Mouse (Mus musculus) right cerebral cortex, postnatal 10 days (tissue): ENCODE measurements around the gene Olfr1391.
"Not testable (repeated sequence)": the region's sequence is repeated elsewhere in the genome, so short reads cannot be mapped to it uniquely, and the experiment has no call there.

ENCODE experiments used
- DNase-seq, 2 experiments: peaks; one replicate each; pipeline ENCODE4 v3.0.0; 2021; ENCODE audit warnings: low spot score in 2 of 2

Olfr1391 gene

DNA sequence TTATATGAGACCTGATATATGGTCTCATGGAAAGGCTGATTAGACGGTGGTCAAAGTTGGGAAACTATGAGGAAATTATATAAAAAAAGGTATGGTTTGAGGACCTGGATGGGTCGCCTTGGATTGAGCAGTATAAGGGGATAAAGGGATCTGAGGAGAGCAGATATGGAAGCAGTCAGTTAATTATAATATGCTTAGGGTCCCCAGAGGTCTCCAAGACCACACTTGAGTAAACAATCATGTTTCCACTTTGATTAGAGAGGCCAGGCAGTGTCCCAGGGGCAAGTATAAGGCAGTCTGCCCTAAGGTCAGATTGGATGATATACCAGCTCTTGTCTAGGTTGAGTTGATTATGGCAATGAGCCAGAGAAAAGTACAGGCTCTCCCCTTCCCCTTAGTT is at the start of gene Olfr1391:
Gene Olfr1391 (plus strand): TSS at position 301 of the 400 bp plus-strand sequence.
- DNase-seq = no peak

DNA sequence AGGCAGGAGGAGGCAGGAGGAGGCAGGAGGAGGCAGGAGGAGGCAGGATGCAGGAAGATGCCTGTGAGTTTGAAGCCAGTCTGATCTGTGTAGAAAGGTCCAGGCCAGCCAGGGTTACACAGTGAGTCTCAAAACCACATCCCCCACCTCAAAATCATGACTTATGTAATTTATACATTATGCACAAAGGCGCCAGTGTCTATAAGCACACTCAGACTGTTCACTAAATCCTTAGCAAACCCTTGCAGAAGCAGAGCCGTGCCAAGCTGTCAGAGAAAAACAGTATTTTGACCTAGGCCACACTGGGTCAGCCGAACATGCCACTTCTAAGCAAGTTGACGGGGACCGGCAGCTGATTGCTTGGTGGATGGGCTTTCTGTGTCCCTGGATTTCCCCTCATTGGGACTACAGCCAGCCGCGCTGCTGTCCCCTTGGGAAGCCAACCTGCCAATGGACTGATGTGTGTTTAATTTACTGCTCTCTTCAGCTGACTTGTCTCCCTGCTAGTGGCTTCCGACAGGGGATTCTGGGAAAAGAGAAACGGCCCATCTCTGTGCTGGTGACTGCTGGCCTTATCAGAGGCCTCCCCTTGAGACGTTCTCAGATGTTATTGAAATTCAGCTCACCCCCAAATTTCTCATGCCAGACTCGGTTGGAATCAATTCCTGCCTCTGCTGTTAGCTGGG is 48.6 kb upstream of the Olfr1391 start:
- DNase-seq = no peak

DNA sequence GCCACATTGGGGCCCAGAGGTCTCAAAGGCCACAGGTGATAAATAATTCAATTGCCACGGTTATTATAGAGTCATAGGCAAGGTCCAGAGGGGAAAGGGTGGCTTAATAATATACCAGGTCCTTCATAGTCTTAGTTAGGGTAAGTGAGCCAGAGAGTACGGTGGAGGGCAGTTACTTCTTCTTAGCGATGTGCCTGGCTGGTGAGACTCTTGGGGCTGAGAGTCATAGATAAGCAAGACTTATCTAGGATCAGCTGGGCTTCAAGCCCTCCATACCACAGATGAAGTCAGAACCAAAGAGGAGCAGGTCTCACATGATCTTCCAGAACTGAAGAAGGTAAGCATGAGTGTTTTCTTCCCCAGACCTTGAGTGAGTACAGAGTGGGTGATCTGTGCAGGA is 44.3 kb upstream of the Olfr1391 start, which contains the start of gene Olfr1393:
Gene Olfr1393 (plus strand): TSS at position 83 of the 400 bp plus-strand sequence.
- DNase-seq = no peak

DNA sequence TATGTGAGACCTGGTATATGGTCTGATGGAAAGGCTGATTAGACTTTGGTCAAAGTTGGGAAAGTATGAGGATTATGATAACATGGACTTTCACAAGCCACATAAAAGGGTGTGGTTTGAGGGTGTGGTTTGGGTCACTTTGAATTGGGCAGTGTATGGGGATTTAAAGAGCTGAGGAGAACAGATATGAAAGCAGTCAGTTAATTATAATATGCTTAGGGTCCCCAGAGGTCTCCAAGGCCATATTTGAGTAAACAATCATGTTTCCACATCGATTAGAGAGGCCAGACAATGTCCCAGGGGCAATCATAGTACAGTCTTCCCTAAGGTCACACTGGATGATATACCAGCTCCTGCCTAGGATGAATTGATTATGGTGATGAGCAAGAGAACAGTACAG is 37.6 kb upstream of the Olfr1391 start, which contains the start of gene Olfr1392:
Gene Olfr1392 (plus strand): TSS at position 301 of the 400 bp plus-strand sequence.
- not testable (repeated sequence) for DNase-seq

DNA sequence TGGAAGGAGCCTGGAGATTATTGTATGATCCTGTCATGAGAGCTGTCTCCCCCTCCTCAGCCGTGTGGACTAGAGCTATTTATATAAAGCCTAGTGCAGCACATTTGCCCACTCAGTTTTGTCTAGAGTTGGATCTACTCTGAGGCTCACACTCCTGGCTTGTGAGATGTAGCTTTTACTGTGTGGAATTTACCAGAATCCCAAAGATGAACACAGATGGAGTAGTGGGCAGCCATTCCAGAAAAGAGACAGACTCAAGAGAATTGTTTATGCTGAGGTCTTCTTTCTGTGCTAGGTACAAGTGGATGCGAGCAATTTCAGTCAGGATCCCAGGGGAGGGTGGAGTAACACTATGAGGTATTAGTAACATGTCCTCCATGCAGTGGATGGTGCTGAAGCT is 35.3 kb upstream of the Olfr1391 start:
- DNase-seq = peak in 1 of 2 experiments; percentile 40

DNA sequence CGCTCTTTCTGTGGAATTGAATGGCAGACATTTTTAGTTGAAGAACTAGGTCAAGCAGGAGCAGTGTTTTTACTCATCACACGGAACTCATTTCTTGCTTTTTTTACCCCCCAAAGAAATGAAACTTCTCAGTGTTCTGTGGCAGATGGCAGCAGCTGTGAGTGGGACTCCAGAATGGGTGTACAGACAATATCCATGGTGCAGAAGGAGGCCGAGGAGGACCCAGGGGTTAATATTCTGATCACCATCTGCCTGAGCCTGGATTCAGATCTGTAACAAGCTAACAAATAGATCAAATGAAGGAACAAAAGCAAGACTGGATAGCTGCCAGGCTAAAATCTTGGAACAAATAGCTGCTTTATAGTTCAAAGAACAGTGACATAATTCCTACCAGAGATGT is 29.8 kb upstream of the Olfr1391 start:
- peak; percentile 46 to 64 for DNase-seq

DNA sequence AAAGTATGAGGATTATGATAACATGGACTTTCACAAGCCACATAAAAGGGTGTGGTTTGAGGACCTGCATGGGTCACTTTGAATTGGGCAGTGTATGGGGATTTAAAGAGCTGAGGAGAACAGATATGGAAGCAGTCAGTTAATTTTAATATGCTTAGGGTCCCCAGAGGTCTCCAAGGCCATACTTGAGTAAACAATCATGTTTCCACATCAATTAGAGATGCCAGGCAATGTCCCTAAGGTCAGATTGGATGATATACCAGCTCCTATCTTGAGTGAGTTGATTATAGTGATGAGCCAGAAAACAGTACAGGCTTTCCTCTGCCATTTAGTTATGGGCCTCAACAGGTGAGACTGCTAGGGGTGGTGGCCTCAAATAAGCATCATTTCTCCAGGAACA is 18.1 kb upstream of the Olfr1391 start, which contains the start of gene Olfr10:
Gene Olfr10 (plus strand): TSS at position 301 of the 400 bp plus-strand sequence.
- no peak for DNase-seq

DNA sequence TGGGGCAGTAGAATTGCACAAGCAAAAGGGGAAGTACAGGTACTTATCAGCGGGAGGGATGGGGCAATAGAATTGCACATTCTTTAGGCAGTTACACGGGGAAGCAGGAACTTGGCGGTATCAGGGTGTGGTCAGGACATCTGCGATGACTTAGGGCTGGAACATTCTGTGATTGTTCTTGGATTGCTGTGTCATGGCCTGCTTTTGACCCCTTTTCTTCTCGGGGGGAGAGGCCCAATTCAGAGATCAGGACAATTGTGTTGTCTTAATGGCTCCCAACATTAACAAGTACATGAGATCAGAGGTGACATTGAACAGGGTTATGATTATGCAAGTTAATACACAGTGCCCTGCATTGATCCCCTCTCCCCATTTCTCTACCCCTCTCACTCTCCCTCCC is 14.0 kb upstream of the Olfr1391 start:
- not testable (repeated sequence) for DNase-seq

DNA sequence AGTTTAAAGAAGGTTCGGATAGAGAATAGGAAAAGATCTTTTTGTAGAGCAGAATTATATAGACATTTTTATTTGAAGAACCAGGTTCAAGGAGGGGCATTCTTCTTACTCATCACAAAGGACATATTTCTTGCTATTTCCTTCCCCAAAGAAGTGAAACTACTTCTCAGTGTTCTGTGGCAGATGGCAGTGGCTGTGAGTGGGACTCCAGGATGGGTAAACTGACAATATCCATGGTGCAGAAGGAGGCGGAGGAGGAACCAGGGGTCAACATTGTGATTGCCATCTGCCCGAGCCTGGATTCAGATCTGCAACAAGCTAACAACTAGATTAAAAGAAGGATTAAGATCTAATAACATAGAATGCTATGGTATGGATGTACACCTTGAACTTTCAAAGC is 4.2 kb downstream of the Olfr1391 start:
- peak in 1 of 2 experiments; percentile 22 for DNase-seq

DNA sequence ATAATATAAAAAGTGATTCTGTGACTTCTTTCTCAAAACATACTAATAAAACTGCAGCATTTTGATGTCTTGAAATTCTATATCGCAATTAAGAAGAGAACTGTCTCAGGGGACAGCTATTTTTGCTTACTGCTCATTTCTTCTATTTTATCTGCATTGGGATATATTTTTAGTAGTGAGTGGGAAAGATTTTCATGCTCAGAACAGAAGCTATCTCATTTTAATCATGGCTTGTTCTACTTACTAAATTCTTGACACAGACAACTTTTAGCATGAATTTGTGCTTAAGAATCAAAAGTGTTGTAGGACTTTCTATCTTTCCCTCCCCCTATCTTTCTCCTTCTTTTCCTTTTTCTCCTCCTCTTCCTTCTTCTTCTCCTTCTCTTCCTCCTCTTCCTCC is 7.1 kb downstream of the Olfr1391 start:
- DNase-seq = no peak

DNA sequence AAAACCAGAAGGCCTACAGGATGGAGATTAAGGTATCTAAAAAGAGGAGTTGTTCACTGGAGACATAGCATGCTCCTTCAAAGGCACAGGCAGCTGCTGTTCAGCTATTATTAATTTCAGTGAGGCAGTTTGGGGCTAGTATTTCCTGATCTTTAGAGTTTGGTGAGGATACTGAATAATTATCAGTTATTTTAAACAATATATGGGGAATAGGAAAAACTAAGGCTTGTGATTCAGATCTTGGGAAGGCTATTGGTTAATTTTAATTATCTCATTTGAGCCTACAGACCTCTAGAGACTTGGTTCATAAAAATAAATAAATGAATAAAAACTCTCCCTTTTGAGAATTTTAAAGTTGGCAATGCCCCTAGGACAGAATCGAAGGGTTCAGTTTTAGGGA is 12.3 kb downstream of the Olfr1391 start, which contains the start of gene Olfr1390:
Gene Olfr1390 (plus strand): TSS at position 301 of the 400 bp plus-strand sequence.
- DNase-seq = no peak

DNA sequence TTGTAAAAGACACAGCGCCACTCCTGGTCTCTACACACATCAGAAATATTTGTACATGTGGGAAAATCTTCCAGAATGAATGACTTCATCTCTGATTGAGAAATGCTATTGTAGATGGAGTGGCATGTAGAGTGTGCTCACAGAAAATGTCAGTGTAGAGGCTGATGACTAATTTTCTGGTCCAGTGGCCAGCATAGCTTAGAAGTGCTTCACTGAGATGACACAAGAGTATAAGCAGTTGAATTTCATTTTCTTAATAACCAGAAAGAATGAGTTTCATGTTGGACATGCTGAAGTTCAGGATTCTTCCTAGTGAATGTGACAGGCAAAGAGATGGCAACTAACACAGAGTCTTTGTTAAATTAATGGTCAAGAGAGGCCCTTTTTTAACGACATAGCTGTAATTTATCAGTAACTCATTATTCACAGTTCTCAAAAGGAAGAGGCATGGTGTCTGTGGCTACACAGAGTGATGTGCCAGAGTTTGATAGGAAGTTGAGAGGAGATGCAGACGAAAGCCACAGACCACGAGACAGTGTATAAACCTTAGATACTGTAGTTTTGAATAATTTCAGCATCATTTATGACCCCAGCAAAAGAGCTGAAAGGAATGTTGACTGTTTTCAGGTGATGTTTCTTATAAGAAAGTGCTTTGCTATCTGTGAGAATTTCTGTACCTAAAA is 14.7 kb downstream of the Olfr1391 start:
- no peak for DNase-seq
